Mouse (Mus musculus): ENCODE data around the gene Srcap. TPM values are rescaled to one million over a fixed set of nuclear protein-coding genes. Genes with fewer than 3 reads are reported as not detected.

The Srcap gene
- total and polyA plus RNA-seq, 3 experiments: 14.8 to 107 (median 48.5) TPM

- Histone ChIP-seq H3K9me3 (replicated peaks) (no peaks in the 10 kb centered on the region), H3K4me1 (ENCODE audit: insufficient read depth, low read depth, low read length) (peaks cover 47% of the 10 kb centered on the region), H3K27me3 (ENCODE audit: insufficient read depth, low read length) (no peaks in the 10 kb centered on the region), H3K4me3 (ENCODE audit: low read depth, low read length) (peak overlapping the region; percentile 91), H3K36me3 (replicated peaks) (peaks cover 73% of the 10 kb centered on the region)
- no peak for TF ChIP-seq GATA1 (IDR thresholded peaks at IDR 0.05; ENCODE audit: borderline replicate concordance, low read length)
- TF ChIP-seq CTCF (IDR thresholded peaks at IDR 0.05; ENCODE audit: low read depth, low read length): no peak
- no peak for TF ChIP-seq POLR2AphosphoS5 (IDR thresholded peaks at IDR 0.05; ENCODE audit: insufficient replicate concordance, low read depth, low read length)
- no peak for TF ChIP-seq GATA2 (IDR thresholded peaks at IDR 0.05; ENCODE audit: borderline replicate concordance, low read depth, low read length)
- no peak for TF ChIP-seq TAL1 (conservative IDR thresholded peaks at IDR 0.05; ENCODE audit: low read depth, low read length)
- ATAC-seq (ENCODE audit: extremely low read depth, insufficient number of reproducible peaks, low FRiP score, poor library complexity, severe bottlenecking): no peak
- no peak for DNase-seq (ENCODE audit: low spot score)
Measured at GRCm38 (mm10) chr7:127589637-127590036, 77.9 kb downstream of the Srcap start.

DNA sequence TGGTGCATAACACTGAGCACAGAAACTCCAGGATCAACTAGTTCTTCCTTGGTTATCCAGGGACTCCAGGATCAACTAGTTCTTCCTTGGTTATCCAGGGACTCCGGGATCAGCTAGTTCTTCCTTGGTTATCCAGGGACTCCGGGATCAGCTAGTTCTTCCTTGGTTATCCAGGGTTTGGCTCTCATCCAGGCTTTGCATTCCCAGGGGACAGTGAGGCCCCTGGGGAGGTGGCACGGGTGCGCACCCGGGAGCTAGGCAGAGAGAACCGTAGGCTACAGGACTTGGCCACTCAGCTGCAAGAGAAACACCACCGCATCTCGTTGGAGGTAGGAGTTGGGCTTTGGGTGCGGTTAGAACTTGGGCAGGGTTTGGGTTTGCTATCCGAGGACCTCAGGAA, 79.3 kb downstream of the Srcap start:
- no peak for TF ChIP-seq TAL1 (conservative IDR thresholded peaks at IDR 0.05; ENCODE audit: low read depth, low read length)
- TF ChIP-seq CTCF (IDR thresholded peaks at IDR 0.05; ENCODE audit: low read depth, low read length): no peak
- TF ChIP-seq POLR2AphosphoS5 (IDR thresholded peaks at IDR 0.05; ENCODE audit: insufficient replicate concordance, low read depth, low read length): no peak
- TF ChIP-seq GATA2 (IDR thresholded peaks at IDR 0.05; ENCODE audit: borderline replicate concordance, low read depth, low read length): no peak
- no peak for TF ChIP-seq GATA1 (IDR thresholded peaks at IDR 0.05; ENCODE audit: borderline replicate concordance, low read length)
- no peak for DNase-seq (ENCODE audit: low spot score)
- Histone ChIP-seq H3K4me1 (ENCODE audit: insufficient read depth, low read depth, low read length) (peaks cover 42% of the 10 kb centered on the region), H3K4me3 (ENCODE audit: low read depth, low read length) (no peak overlapping the region), H3K27me3 (ENCODE audit: insufficient read depth, low read length) (no peaks in the 10 kb centered on the region), H3K9me3 (replicated peaks) (no peaks in the 10 kb centered on the region), H3K36me3 (replicated peaks) (peaks cover 74% of the 10 kb centered on the region)
- ATAC-seq (ENCODE audit: extremely low read depth, insufficient number of reproducible peaks, low FRiP score, poor library complexity, severe bottlenecking): no peak

DNA sequence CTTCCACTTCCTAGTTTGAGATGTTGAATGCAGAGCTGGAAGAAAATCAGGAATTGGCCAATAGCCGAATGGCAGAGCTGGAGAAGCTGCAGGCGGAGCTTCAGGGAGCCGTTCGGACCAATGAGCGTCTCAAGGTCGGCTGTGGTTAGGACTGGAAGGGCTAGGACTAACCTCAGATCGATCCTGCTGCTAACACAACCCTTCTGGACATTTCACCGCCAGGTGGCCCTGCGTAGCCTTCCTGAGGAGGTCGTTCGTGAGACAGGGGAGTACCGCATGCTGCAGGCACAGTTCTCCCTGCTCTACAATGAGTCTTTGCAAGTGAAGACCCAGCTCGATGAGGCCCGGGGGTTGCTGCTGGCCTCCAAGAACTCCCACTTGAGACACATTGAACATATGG, 80.8 kb downstream of the Srcap start:
- peaks cover 84% of the 10 kb centered on the region for H3K36me3 ChIP-seq (replicated peaks)
- peaks cover 32% of the 10 kb centered on the region for H3K4me1 ChIP-seq (ENCODE audit: insufficient read depth, low read depth, low read length)
- no peak for TF ChIP-seq POLR2AphosphoS5 (IDR thresholded peaks at IDR 0.05; ENCODE audit: insufficient replicate concordance, low read depth, low read length)
- no peak for TF ChIP-seq TAL1 (conservative IDR thresholded peaks at IDR 0.05; ENCODE audit: low read depth, low read length)
- TF ChIP-seq CTCF (IDR thresholded peaks at IDR 0.05; ENCODE audit: low read depth, low read length): no peak
- no peak for TF ChIP-seq GATA2 (IDR thresholded peaks at IDR 0.05; ENCODE audit: borderline replicate concordance, low read depth, low read length)
- no peak for TF ChIP-seq GATA1 (IDR thresholded peaks at IDR 0.05; ENCODE audit: borderline replicate concordance, low read length)
- no peak overlapping the region for H3K4me3 ChIP-seq (ENCODE audit: low read depth, low read length)
- ATAC-seq (ENCODE audit: extremely low read depth, insufficient number of reproducible peaks, low FRiP score, poor library complexity, severe bottlenecking) (no peak), DNase-seq (ENCODE audit: low spot score) (no peak)
- no peaks in the 10 kb centered on the region for H3K9me3 ChIP-seq (replicated peaks)
- no peaks in the 10 kb centered on the region for H3K27me3 ChIP-seq (ENCODE audit: insufficient read depth, low read length)

DNA sequence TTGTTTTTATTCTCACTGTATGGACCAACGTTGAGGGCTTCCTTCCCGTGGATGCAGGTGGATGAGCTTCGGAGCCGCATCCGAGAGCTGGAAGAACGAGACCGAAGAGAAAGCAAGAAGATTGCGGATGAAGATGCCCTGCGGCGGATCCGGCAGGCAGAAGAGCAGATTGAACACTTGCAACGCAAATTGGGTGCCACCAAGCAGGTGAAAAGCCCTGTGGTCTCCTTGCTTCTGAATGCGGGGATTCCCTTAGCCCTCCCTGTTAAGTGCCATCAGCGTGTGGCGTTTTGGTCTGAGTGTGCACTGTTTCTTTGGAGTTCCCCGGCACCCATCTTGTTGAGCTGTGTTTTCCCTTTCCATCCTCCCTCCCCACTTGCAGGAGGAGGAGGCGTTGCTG, 85.0 kb downstream of the Srcap start:
- Histone ChIP-seq H3K4me1 (ENCODE audit: insufficient read depth, low read depth, low read length) (peaks cover 7% of the 10 kb centered on the region), H3K4me3 (ENCODE audit: low read depth, low read length) (no peak overlapping the region), H3K27me3 (ENCODE audit: insufficient read depth, low read length) (no peaks in the 10 kb centered on the region), H3K9me3 (replicated peaks) (no peaks in the 10 kb centered on the region), H3K36me3 (replicated peaks) (peaks cover 100% of the 10 kb centered on the region)
- ATAC-seq (ENCODE audit: extremely low read depth, insufficient number of reproducible peaks, low FRiP score, poor library complexity, severe bottlenecking) (no peak), DNase-seq (ENCODE audit: low spot score) (no peak)
- TF ChIP-seq CTCF (IDR thresholded peaks at IDR 0.05; ENCODE audit: low read depth, low read length) (no peak), TAL1 (conservative IDR thresholded peaks at IDR 0.05; ENCODE audit: low read depth, low read length) (no peak), GATA1 (IDR thresholded peaks at IDR 0.05; ENCODE audit: borderline replicate concordance, low read length) (no peak), POLR2AphosphoS5 (IDR thresholded peaks at IDR 0.05; ENCODE audit: insufficient replicate concordance, low read depth, low read length) (no peak), GATA2 (IDR thresholded peaks at IDR 0.05; ENCODE audit: borderline replicate concordance, low read depth, low read length) (no peak)

DNA sequence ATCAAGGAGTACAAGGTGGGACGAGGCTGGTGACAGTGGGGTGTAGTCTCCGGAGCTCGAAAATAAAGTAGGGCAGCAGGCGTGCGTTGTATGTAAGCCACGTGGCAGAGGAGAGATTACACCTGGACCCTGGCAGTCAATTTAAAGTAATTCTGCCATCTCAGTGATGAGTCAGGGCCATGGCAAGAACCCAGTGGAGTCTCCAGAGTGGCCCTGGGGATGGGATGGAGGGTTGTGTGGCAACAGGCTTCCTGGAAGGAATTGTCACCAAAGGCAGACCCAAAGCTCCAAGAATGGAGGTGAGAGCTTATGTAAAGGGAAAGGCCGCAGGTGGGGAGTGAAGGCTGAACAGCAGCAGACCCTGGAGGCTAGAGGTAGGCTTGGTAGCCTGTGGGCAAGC, 88.8 kb downstream of the Srcap start:
- DNase-seq (ENCODE audit: low spot score): no peak
- no peaks in the 10 kb centered on the region; the same call in 1 of the 2 replicates for H3K4me1 ChIP-seq (ENCODE audit: insufficient read depth, low read depth, low read length)

GRCm38 (mm10) chr7:127601735-127602134, 90.0 kb downstream of the Srcap start:
- Histone ChIP-seq H3K9me3 (replicated peaks) (no peaks in the 10 kb centered on the region), H3K36me3 (replicated peaks) (peaks cover 92% of the 10 kb centered on the region), H3K27me3 (ENCODE audit: insufficient read depth, low read length) (no peaks in the 10 kb centered on the region), H3K4me3 (ENCODE audit: low read depth, low read length) (no peak overlapping the region), H3K4me1 (ENCODE audit: insufficient read depth, low read depth, low read length) (no peaks in the 10 kb centered on the region; the same call in 1 of the 2 replicates)
- DNase-seq (ENCODE audit: low spot score) (no peak), ATAC-seq (ENCODE audit: extremely low read depth, insufficient number of reproducible peaks, low FRiP score, poor library complexity, severe bottlenecking) (no peak)
- TF ChIP-seq POLR2AphosphoS5 (IDR thresholded peaks at IDR 0.05; ENCODE audit: insufficient replicate concordance, low read depth, low read length) (no peak), GATA2 (IDR thresholded peaks at IDR 0.05; ENCODE audit: borderline replicate concordance, low read depth, low read length) (no peak), TAL1 (conservative IDR thresholded peaks at IDR 0.05; ENCODE audit: low read depth, low read length) (no peak), GATA1 (IDR thresholded peaks at IDR 0.05; ENCODE audit: borderline replicate concordance, low read length) (no peak), CTCF (IDR thresholded peaks at IDR 0.05; ENCODE audit: low read depth, low read length) (no peak)

More for the DNA sequence above, 88.8 kb downstream of the Srcap start:
- H3K27me3 ChIP-seq (ENCODE audit: insufficient read depth, low read length): no peaks in the 10 kb centered on the region
- TF ChIP-seq CTCF (IDR thresholded peaks at IDR 0.05; ENCODE audit: low read depth, low read length) (no peak), GATA1 (IDR thresholded peaks at IDR 0.05; ENCODE audit: borderline replicate concordance, low read length) (no peak), TAL1 (conservative IDR thresholded peaks at IDR 0.05; ENCODE audit: low read depth, low read length) (no peak), POLR2AphosphoS5 (IDR thresholded peaks at IDR 0.05; ENCODE audit: insufficient replicate concordance, low read depth, low read length) (no peak), GATA2 (IDR thresholded peaks at IDR 0.05; ENCODE audit: borderline replicate concordance, low read depth, low read length) (no peak)
- ATAC-seq (ENCODE audit: extremely low read depth, insufficient number of reproducible peaks, low FRiP score, poor library complexity, severe bottlenecking): no peak
- no peaks in the 10 kb centered on the region for H3K9me3 ChIP-seq (replicated peaks)
- peaks cover 97% of the 10 kb centered on the region for H3K36me3 ChIP-seq (replicated peaks)
- no peak overlapping the region for H3K4me3 ChIP-seq (ENCODE audit: low read depth, low read length)
